Mouse (Mus musculus): Measurements from ENCODE around the gene Zfp691.

Zfp691 gene

GRCm38 (mm10) chr4:119120095-119120494 lies 53.9 kb downstream of the Zfp691 start:
- DNase-seq, result no peak

Measured in cerebellum, postnatal 25 days (tissue).